Mouse (Mus musculus) fat pad, adult 2 months (tissue): ENCODE data around the gene 1700020N01Rik.

Source experiments
- DNase-seq: peaks from one replicate; pipeline ENCODE4 v3.0.0-alpha.2; 2011; ENCODE audit warnings: low read depth, low spot score; ENCODE audit errors: extremely low read depth

The 1700020N01Rik gene

DNA sequence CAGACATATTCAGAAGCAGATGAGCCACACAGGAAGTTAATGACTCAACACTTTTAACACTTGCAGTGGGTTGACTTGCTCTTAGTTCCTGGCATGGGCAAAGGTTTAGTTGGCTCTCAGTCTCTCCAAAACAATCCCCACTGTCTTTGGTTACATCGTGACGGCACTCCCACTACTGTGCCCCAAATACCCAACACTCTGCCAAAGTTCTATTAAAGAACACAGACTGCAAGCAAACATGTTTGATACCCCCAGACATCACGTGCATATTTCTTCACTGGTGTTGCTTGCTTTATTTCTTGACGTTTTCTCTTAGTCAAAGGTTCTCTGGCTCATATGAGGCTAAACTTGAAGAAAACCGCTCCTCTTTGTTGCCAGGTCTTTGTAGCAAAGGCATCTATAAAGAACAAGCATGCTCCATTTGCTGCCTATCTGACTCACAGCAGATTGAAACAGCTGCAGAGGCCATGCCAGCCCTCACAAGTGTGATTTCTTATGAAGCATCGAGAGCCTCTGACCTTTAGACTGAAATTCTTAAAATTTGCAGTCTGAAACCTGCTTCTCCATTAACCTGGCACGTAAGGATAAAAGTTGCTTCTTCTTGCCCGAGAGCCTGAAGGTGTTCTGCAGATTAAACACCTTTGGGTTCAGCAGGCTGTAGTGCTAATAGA is 66.8 kb downstream of the 1700020N01Rik start:
- DNase-seq = no peak

DNA sequence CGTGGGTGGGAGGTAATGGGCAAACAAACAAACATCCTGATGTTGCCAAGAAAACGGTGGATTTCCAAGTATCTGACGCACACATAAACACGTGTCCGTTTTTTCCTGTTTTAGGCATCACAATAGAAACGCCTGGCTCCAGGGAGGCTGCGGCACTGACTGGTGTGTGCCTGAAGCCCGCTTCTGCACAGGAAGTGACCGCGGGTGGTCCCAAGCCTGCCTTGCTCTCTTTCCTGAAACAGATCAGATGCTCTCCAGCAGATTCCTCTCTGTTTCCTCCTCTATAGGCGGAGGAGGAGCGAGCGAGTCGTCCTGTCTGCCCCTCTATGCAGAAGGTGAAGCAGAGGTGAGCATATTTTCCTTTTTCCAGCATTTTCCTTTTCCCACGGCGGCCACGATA is 76.0 kb downstream of the 1700020N01Rik start:
- DNase-seq = no peak

- DNase-seq = no peak
Measured at GRCm38 (mm10) chr10:21669750-21670161, 76.8 kb downstream of the 1700020N01Rik start.

DNA sequence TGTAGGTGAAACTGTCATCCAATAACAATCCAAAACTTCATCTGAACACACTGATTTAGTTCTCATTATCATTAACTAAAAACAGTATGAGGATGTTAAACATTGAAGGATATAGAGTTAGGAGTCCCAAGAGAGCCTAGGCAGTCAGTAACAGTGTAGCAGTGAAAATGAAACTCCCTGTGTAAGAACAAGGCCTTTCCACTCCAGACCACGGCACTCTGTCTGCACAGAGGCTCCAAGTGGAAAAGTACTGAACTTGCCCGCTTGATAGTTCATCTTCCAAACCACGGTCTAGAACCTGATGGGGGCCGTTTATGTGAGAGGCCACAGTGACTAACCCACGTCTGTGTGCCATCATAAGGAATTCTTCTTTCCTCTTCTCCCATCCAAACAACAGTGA is 77.2 kb downstream of the 1700020N01Rik start:
- no peak for DNase-seq
